Mouse (Mus musculus) ovary, postnatal 36 days (tissue): Measurements from ENCODE around the gene Camk1g.

ENCODE experiments used
- DNase-seq: peaks from one replicate; pipeline ENCODE4 v3.0.0; 2022; ENCODE audit warnings: low spot score, mixed read lengths

Camk1g gene

DNA sequence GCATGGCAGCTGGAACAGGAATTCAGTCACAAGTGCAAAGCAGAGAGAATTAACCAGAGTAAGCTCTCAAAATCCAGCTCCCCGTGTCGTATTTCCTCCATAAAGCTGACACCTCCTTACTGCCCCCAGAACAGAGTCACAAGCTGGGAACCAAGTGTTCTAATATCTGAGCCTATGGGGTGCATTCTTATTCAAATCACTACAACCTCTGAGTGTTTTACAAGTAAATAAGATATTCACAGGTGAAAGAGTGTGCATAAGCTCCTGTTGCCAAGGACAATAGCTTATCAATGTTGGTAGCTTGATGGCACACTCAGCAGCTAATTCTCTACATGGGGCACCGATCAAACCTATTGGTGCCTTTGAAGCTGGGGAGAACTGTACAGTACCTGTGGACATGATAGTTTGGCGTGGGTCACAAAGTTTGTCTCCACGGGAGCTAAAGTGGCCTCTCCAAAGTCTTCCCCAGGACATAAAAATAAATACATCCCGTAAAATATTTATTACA, 3.9 kb upstream of the Camk1g start:
- no peak for DNase-seq

DNA sequence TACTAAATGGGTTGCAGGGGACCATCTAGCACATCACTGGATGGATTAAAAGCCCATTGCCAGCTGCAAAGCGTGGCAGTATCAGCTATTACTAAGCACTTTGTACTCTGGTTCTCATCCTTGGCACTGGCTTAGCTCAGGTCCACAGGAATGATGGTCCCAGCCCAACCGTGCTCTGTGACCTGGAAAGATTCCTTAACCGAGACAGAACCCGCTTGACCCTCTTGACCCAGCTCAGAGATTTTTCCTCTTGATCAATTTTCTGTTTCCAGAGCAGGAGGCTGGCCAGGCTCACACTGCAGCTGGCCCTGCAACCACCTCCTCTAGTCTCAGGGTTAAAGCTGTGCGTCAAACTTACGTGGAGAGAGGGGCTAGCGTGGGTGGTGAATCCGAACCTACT, 1.0 kb downstream of the Camk1g start:
- no peak for DNase-seq

DNA sequence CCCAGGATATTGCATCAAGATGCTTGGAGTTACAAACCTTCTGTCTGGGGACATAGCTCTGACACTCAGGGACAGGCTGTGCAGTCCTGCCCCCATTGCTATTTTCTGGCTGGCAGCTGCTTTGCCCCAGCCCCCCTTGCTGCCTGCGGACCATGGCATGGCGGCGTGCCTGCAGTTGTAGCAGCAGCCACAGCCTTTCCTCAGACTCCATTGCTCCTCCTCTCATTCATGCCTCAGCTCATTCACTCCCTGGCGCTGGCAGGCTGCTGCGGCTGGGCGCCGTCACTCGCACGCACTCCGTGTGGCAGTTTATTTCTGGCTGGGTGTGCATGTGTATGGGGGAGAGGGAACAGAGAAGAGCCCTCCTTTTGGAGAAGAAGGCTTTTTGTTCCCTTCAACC, 2.0 kb downstream of the Camk1g start:
- peak; percentile 12 for DNase-seq

DNA sequence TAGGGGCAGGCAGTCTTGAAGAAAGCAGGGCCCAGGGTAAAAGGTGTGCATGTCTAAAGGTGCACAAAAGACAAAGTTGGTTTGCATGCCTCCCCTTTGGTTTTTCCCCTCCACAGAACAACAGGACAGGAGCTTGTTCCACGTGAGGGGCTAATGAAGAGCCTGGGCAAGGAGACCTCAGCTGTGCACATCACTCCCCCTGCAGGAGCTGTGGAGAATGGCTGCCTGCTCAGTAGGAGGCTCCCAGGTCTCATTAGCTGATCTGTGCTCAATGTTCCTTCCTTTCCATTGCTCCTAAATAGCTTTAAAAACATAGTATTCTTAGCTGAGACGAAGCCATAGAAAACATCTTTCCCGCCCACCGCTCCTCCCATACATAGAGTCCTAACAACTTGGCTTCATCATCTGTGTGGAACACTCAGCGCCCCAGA, 6.3 kb downstream of the Camk1g start:
- peak; percentile 47 for DNase-seq

DNA sequence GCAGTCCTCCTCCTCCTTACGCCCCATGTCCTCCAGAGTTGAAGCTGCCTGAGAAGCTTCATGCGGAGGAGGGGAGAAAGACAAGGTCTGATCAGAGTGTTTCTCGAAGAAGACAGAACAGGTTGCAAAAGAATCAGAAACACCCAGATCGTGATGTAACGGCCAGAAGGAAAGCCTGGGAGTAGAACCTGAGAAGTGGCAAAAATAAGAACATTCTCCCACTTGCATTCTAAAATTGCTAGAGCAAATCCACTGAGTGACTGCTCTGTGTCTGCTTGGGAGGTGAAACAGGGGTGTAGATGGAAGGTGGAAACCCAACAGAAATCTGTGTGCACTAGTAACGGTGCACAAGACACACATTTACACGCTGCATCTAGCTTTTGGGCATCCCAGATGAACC, 8.0 kb downstream of the Camk1g start:
- DNase-seq, result no peak

DNA sequence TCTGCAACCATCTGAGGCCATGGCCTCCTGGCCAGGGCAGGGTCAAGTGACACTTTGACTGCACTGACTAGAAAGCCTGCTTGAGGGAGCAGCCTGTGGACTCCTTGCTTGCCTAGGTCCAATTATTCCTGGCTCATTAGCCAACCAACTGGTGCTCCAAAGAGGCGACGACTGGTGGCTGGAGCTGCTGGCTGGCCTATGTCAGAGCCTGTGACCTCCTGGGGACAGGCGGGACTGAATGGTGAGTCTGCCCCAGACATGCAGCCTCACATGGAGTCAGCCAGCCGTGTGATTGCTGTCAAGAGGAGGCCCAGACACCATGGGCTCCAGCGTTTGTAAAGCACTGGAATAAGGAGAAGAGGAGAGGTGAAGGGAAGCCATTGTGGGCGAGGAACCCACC, 8.9 kb downstream of the Camk1g start:
- no peak for DNase-seq

DNA sequence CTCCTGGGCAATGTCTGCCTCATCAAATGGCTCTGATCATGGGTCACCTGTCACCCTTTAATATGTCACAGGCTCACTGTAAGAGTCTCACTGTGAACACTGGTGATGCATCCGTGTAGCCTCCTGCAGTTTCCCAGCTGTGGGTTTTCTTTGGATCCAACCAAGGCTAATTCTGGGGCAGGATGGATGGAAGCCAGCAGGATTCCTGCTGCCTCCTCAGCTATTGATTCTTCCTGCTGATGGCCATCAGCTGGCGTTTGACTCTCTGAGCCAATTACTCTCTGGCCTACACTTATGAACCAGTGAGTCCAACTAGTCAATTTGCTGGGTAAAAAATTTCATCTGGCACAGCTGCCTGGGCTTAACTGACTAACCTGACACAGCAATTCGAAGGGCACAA, 10.9 kb downstream of the Camk1g start:
- DNase-seq, result no peak

DNA sequence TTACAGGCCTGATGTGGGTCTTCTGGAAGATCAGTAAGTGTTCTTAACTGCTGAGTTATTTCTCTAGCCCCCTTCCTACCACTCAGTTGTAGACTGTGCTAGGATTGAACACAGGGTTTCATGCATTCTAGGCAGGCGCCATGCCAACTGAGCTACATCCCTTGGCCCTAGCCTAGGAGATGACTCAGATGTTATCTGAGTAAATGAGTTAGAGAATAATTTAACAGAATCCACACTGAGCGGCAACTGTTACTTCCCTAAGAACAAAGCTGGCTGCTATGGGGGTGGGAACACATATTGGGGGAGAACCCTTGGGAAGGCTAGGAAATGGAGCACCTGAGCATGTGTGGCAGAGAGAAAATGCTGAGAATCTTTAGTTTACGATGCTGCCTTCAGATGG, 18.5 kb downstream of the Camk1g start:
- no peak for DNase-seq

DNA sequence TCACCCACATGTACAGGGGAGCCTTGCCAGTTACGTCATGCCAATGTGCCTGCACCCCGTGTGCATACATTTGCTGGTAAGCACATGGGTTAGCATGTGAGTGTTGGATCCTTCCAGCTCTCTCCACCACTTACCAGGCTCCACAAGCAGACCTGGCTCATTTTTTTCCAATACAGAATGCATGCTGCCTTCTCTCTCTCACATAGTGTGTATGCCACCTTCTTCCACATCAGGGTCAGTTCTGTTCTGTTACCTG, 19.6 kb downstream of the Camk1g start:
- no peak for DNase-seq

DNA sequence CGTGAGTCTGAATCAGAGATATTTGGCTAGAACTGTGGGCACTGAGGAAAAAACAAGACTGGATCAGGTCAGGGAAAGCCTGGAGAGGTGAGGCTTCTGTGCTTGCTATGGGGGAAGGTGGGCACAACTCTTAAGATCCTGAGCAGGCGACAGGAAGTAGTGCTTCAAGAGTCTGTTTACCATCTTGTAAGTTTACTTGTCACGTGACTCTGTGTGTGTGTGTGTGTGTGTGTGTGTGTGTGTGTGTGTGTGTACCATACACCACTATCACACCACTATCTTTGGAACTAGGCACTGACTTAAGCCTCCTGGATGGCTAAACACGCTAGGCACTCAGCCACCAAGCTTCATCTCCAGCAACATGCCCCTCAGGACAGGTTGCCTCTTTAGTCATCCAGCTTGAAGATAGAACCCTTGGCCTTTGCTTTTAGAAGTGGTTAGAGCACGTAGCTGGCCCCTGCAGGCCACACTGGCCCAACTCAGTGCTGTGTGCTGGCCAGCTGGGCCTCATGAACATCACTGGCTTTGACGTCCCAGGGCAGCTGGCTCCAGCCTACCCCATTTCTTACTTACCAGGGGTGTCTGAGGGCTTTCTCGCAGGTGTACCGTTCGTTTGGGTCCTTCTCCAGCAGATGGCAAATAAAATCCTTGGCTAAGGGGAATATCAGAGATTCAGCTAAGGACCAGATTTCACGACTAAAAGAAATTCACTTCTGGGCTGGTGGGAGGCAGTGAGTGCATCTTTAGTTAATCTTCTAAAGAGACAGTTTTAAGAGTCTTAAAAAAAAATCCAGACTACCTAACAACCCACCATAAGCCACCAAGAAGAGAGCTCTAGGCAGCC, 20.2 kb downstream of the Camk1g start:
- no peak for DNase-seq

DNA sequence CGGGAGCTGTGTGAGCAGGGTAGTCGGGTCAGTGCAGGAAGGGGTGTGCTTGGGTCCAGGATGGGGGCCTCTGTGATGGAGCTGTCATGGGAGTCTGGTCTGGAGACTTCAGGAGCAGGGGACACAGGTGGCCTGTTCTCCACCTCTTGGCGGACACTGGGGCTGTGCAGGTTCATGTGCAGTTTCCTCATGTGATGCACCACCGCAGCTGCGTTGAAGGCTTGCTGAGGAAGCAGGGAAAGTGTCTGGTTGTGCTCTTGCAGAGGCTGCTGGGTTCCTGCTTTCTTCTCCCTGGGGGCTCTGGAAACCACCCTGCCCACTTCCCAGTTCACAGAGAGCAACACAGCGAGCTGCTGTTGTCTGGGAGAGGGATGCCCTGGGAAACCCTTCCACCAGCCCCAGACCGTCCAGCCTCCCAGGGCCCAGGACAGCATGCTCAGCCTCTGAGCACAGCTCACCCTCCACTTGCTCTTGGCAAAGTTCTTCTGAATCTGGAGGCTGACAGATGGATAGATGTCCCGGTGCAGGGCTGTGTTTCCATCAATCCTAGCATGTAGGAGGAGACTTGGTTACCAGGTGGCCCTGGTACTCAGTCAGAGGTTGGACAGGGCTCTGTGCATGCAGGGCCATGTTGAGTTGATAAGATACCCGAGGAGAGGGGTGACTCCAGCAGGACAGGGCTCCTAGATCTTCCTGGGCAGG, 21.7 kb downstream of the Camk1g start:
- DNase-seq, result no peak

DNA sequence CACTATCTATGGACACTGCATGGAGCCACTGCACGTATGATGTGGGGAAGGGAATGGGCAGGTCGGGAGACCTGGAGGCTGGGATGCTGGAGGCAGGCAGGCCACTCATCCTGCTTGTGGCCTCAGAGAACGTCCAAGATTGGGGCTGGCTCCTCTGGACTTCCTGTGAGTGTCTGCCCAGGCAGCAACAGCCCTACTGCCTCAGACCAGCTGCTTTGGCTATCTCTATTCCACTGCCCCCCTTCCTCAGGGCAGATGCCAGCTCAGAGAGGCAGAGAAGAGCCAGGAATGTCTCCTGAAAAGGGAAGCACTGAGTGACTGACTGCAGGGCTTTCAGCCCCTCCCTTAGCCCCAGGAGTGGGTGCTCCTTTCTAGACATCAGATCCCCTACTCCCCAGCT, 23.2 kb downstream of the Camk1g start:
- DNase-seq, result no peak

DNA sequence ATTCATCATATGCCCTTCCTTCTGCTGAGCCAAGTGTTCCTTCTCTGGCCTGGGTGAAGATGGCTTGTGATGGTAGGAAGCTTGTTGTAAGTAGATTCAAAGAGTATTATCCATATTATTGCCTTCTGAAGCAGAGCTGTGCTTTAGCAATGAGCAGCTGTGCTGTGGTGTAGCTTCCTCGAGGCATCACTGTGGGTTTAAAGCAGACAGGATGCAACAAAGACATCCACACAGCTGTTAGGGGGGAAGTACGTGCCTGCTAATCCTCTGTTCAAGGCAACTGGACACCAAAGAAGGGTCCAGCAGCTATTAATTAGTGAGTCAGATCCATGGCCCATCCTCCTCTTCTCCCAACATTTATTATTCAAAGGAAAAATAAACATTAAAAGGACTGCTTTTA, 25.1 kb downstream of the Camk1g start:
- DNase-seq, result no peak

DNA sequence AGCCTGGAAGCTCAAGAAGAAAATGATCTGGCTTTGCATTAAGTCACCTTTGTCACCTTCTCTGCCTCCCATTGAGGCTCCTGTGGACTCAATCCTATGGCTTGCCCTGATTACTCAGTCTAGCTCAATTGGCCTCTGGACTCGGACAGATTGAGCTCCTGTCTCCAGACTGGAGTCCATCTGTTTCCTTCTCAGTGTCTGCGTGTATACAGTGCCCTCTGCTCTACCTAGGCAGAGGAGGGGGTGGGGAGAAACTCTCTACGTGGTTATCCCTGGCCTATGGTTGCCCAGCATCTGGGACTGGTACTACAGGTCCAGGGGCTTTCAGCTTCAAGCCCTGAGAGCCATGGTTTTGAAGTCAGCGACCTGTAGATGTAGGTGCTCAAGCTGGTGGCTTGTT, 26.2 kb downstream of the Camk1g start:
- no peak for DNase-seq

DNA sequence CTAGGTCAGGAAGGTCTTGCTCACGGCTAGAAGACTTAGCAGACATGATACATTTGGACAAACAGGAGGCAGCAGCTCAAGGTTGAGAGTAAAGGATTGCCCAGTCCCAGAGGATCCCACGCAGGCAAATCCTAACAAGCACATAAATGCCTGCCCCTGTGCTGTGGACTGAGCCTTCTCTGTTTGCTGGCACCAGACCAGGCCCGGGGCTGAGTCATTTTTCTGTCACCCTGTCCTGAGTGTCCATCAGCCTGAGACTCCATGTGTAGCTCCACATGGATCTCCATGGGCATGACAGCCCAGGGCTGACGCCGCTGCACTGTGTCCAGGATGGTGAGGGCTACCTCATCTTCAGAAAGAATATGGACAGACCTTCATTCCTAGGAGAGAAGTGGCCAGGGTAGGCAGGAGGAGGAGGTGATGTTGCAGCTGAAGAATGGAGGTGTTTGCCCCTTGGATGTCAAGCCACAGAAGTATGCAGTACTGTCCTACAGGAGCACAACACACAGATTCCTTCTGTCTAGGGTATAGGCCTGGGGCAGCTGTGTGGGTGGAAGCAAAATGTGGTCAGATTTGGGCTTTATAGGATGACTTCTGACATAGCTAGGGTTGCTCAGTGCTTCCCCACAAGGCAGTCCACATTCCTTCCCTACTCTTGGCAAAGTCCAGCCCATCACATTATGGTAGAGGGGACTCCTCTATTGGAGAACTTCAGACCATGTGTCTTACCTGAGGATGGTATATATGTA, 27.7 kb downstream of the Camk1g start:
- DNase-seq, result no peak

DNA sequence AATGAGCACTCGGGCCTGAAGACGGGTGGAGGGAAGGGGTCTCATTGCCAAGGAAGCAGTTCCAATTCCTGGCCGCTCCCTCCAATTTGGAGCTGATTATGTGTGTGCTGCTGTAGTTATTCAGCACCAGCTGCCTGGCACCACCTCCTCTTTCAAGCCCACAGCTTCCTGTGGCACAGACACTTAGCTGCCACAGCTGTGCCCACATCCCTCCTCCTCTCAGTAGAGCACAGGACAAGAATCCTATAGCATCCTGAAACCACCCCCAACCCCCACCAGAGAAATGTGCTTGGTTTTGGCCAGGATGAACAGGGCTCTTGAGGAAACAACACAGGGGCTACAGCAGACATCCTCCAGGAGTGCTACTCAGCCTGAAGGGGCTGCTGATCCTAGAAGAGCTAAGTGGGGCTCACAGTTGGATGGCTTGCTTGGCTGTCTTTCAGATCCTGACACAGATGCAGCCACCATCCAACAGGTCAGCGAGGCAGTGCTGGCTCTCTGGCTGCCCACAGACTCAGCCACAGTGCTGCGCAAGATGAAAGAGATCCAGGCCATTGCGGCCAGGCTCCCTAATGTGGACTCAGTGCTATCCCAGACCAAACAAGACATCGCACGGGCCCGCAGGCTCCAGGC, 31.6 kb downstream of the Camk1g start:
- no peak for DNase-seq

DNA sequence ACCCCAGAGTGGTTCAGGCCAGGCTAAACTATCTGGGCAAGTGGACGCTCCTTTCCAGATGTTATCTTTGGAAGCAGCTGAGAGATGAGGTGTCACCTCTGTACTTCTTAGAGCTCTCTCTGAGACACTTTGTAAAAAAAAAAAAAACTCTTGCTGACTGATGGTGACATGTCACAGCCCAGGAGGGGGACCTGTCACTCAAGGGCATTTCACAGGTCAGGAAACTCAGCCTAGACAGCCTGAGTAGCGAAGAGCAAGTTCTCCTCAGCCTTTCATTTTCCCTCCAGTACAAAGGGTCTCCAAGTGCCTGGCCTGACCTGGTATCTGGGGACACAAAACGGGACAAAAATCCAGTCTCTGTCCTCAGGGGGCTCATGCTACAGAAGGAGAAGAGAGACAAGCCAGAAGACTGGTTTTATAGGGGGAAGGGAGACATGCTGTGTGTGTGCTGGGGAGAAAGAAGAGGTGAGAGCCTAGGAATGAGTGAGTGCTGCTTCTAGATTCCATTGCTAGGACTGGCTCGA, 32.2 kb downstream of the Camk1g start:
- no peak for DNase-seq

DNA sequence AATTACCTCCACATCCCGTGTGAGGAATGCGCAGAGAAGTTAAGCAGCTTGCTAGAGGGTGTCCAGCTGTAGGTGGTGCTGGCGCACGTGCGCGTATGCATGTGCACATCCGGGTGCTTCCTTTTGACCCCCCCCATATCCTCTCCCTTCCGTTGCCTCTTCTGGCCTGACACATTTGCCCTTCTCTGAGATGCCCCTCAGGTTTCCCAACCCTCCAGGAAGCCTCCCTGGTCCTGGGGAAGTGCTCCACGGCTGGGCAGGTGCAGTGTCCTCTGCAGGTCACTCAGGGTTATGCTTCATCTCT, 33.1 kb downstream of the Camk1g start:
- DNase-seq, result no peak

DNA sequence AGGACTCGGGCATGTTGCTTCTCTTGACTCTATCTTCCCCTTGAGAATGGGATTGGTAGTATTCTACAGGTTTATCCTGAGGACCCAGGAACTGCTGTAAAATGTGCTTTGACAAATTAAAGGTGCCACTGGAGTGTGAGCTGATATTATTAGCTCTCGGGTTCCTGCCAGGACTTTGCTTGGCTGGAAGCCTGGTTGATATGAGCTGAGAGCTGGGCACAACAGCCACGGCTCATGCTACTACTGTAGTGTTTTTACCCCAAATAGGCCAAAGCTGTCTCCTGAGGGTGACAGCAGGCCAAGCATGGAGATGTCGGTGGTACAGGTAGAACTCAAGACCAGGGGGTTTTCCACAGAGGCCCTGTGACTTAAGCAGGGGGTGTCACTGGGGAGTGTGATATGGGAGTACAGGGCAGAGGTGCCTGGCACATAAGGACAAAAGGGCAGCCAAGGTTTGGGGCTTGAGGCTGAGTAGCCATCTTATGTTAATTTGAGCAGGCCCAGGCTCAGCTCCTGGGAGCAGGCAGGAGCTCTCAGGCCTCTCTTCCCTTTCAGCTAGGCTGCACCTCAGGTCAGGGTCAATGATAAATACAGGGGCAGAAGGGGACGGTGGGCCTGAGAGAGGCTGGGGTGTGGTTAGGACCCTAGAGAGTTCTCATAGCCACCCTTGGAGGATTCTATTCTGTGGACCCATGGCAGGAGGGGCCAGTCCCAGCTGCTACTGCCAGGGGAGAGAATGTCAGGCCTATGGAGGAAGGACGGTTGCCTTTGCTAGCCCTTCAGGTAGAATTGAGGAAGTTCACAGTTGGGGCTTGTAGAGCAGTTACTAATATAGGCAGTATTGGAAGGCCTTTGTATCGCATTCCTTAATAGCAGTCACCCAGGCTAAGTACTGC, 33.7 kb downstream of the Camk1g start:
- DNase-seq, result no peak

DNA sequence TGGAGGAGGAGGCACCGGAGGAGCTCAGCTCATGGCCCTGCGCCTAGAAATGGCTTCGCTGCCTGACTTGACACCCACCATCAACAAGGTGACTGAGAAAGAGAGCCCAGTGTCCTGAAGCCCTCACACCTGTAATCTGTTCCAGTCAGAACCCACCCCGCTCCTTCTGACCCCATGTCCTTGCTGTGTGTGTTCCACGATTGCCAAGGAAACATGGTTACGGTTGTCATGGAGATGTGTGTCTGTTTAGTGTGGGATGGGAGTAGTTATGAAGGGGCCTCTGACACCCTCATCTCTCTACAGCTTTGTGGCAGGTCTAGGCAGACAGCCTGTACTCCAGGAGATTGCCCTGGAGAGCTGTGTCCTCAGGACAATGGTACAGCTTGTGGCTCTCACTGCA, 35.6 kb downstream of the Camk1g start:
- DNase-seq, result no peak

DNA sequence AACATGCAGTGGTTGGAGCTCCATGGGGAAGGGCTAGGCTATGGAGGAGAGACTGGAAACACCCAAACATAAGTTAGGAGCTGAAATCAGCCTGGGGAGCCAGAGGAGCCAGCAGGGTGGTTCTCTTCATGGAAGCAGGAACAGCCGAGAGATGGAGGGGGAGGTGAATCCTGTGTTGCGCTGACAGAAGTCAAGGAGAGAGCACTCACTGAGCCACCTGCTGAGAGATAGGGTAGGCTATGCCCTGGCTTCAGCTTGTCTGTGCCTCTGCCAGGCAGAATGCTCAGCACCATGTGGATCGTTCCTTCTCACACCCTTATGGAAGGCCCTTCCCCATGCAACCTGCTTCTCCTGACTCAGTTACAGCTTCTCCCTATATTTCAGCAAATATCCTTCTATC, 36.3 kb downstream of the Camk1g start:
- DNase-seq, result no peak

DNA sequence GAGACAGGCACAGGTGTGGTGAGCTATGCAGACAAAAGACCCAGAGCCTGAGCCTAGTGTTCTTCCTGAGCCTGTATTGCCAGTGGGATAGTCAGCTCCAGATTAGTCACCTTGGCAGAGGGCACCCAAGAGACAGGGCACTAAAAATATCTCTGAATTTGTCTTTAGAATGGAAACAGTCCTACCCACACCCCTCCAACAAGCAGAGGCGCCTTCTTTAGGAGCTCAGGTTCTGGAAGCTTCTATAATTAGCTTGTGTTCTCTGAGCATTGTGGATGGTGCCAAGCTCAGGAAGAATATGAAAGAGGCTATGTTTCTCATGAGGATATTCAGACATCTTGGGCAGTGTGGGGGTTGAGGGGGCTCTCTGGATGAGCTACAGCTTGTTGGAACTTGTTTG, 37.4 kb downstream of the Camk1g start:
- no peak for DNase-seq
